Mouse (Mus musculus) liver, embryonic 14.5 days (tissue): ENCODE measurements around the gene Maml2. TPM values are rescaled to one million over a fixed set of nuclear protein-coding genes. Genes with fewer than 3 reads are reported as not detected.

Experiments used
- ATAC-seq: fragments of 200-750 bp; cut with Nextera tagmentation; 2 replicates; pipeline ENCODE4 v1.8.0; 2017; ENCODE audit warnings: moderate number of reproducible peaks, mild to moderate bottlenecking, moderate library complexity; ENCODE audit not compliant: insufficient read depth
- DNase-seq, 3 experiments: peaks; one replicate each; pipeline ENCODE4 v3.0.0-alpha.2; 2012 to 2013; ENCODE audit warnings: low read depth in 3 of 3, low spot score in 3 of 3
- H3K27ac ChIP-seq: fragments of 300-500 bp; sonication (generic); 2 replicates; pipeline ENCODE4 v1.5.1; 2014; ENCODE audit warnings: moderate library complexity, mild to moderate bottlenecking, control low read depth, inconsistent platforms
- H3K27me3 ChIP-seq: fragments of 300-500 bp; sonication (generic); 2 replicates; pipeline ENCODE4 v1.6.1; 2014; ENCODE audit warnings: mild to moderate bottlenecking, low read length, moderate library complexity; ENCODE audit not compliant: control insufficient read depth, insufficient read depth
- H3K36me3 ChIP-seq: fragments of 300-500 bp; sonication (generic); replicated peaks from 2 replicates; pipeline ENCODE4 v1.6.1; 2014; ENCODE audit warnings: low read depth; ENCODE audit not compliant: control insufficient read depth, insufficient read depth
- H3K4me1 ChIP-seq, 2 experiments: fragments of 200-500 bp in 1 of 2; fragments of 300-500 bp in 1 of 2; sonication (generic) in 1 of 2; replicated peaks; 2 replicates each; pipeline ENCODE4 v1.6.1; 2012 to 2014; ENCODE audit warnings: antibody characterized with exemption in 1 of 2, inconsistent platforms in 1 of 2, low read length in 1 of 2; ENCODE audit not compliant: control insufficient read depth in 2 of 2, insufficient read depth in 2 of 2
- H3K4me2 ChIP-seq: fragments of 300-500 bp; sonication (generic); 2 replicates; pipeline ENCODE4 v1.6.1; 2014; ENCODE audit warnings: low read depth, mild to moderate bottlenecking, control low read depth, moderate library complexity
- H3K4me3 ChIP-seq, 2 experiments: fragments of 200-500 bp in 1 of 2; fragments of 300-500 bp in 1 of 2; sonication (generic) in 1 of 2; 2 replicates each; pipeline ENCODE4 v1.5.1; 2012 to 2014; ENCODE audit warnings: low read depth in 2 of 2, low read length in 2 of 2, mild to moderate bottlenecking in 2 of 2, control low read depth in 1 of 2, inconsistent platforms in 1 of 2, moderate library complexity in 1 of 2; ENCODE audit not compliant: insufficient read depth in 1 of 2
- H3K9ac ChIP-seq: fragments of 300-500 bp; sonication (generic); replicated peaks from 2 replicates; pipeline ENCODE4 v1.6.1; 2014; ENCODE audit warnings: mild to moderate bottlenecking, control low read depth, moderate library complexity
- H3K9me3 ChIP-seq: fragments of 300-500 bp; sonication (generic); 2 replicates; pipeline ENCODE4 v1.6.1; 2016; ENCODE audit warnings: low read length, mixed read lengths; ENCODE audit not compliant: control insufficient read depth
- CTCF ChIP-seq: IDR thresholded peaks from 2 replicates; pipeline ENCODE4 v1.5.1; 2016; ENCODE audit warnings: antibody characterized with exemption, low read depth, control low read depth
- EP300 ChIP-seq: IDR thresholded peaks from 2 replicates; pipeline ENCODE4 v1.6.1; 2016; ENCODE audit warnings: antibody characterized with exemption, low read depth
- WGBS: fragments of 180-500 bp; shearing (Covaris S2); extraction: QIAGEN DNeasy Blood & Tissue Kit; methylation state at CpG from one replicate; pipeline ENCODE4 v1.1.7; 2014; ENCODE audit not compliant: insufficient replicate concordance; 5-methylcytosine and 5-hydroxymethylcytosine counted together
- polyA plus RNA-seq, 2 experiments: library from polyadenylated mRNA; depleted of rRNA in 1 of 2; stranded (reverse) in 1 of 2; unstranded in 1 of 2; fragments of >200 nt; fragmentation: Nextera tagmentation in 1 of 2; extraction: Ambion mirVana in 1 of 2; gene quantifications; 2 replicates each; pipeline versions ENCODE4 v1.2.1 to v1.2.3; 2012 to 2014

Maml2 gene
- polyA plus RNA-seq, 2 experiments, result 0.65 to 0.66 TPM

DNA sequence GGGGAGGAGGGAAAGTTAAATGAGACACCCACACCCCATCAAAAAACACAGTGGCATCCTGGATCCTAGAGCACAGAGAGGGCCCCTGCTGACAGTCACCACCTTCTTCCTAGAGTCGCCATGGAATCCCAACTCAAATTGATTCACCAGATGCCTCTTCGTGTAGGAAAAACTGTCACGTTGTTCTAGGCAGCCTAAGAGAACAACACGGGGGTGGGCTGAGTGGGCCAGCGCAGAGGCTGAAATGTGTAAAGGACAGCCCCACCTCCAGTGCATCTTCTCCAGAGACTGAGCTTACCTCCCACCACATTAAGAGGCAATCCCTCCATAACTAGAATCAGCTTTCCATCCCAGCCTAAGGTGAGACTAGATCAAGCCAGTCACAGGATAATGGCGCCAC, 160.0 kb downstream of the Maml2 start:
- 60% methylated on average over 6 of the region's 6 CpGs for WGBS
- DNase-seq (no peak), ATAC-seq (no peak)
- Histone ChIP-seq H3K9me3 (no peaks in the 10 kb centered on the region), H3K27me3 (no peaks in the 10 kb centered on the region), H3K27ac (no peak overlapping the region), H3K36me3 (no peaks in the 10 kb centered on the region), H3K4me1 (no peaks in the 10 kb centered on the region), H3K4me3 (no peak overlapping the region), H3K4me2 (no peak overlapping the region), H3K9ac (no peak overlapping the region)
- TF ChIP-seq EP300 (no peak), CTCF (no peak)

DNA sequence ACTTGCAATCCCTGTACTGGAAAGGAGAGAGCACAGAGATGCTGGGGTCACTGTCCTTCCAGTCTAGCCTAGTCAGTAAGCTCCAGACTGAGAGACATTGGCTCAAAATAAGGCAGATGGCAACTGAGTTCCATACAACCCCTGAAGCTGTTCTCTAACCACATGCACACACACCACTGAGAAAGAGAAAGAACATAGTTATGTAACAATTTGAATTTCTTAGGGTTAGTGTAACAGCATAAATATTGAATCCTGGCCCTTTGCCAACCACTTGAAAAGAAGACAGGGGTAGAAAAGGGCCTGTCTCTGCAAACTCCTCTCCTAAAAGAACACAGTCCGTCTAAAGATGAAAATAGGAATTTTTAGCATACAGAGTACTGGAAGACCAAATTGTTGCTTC, 161.6 kb downstream of the Maml2 start:
- no peak overlapping the region for H3K4me2 ChIP-seq
- DNase-seq, result no peak
- ATAC-seq, result no peak
- H3K27ac ChIP-seq, result no peak overlapping the region
- H3K4me1 ChIP-seq, result no peaks in the 10 kb centered on the region
- H3K27me3 ChIP-seq, result no peaks in the 10 kb centered on the region
- H3K36me3 ChIP-seq, result no peaks in the 10 kb centered on the region
- WGBS, result 58% methylated on average over 1 of the region's 1 CpGs
- H3K4me3 ChIP-seq, result no peak overlapping the region
- no peaks in the 10 kb centered on the region for H3K9me3 ChIP-seq
- TF ChIP-seq CTCF, result no peak
- TF ChIP-seq EP300, result no peak
- H3K9ac ChIP-seq, result no peak overlapping the region

DNA sequence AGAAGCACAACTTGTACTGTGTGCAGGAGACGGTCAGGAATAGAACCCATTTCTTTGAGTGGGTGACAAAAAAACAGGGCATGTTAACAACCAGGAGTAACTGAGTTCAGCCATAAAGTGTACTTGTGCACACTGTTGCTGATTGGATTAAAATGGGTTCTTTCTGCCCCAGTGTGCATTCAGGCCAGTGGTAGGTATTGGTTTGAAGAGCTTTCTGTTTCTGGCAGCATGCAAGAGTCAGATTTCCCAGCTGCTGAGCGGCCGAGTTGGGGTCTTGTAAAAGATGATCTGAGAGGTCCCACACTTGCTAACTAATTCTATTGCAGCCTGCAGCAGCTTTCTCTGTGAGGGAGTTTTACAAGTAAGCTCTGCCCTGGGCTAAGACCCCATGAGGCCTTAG, 162.3 kb downstream of the Maml2 start:
- H3K4me2 ChIP-seq, result no peak overlapping the region
- H3K27me3 ChIP-seq, result no peaks in the 10 kb centered on the region
- no peak for TF ChIP-seq EP300
- no peak for TF ChIP-seq CTCF
- DNase-seq (no peak), ATAC-seq (no peak)
- H3K4me3 ChIP-seq, result no peak overlapping the region
- H3K9ac ChIP-seq, result no peak overlapping the region
- no peak overlapping the region for H3K27ac ChIP-seq
- no peaks in the 10 kb centered on the region for H3K4me1 ChIP-seq
- 68% methylated on average over 3 of the region's 3 CpGs for WGBS
- no peaks in the 10 kb centered on the region for H3K9me3 ChIP-seq
- no peaks in the 10 kb centered on the region for H3K36me3 ChIP-seq

DNA sequence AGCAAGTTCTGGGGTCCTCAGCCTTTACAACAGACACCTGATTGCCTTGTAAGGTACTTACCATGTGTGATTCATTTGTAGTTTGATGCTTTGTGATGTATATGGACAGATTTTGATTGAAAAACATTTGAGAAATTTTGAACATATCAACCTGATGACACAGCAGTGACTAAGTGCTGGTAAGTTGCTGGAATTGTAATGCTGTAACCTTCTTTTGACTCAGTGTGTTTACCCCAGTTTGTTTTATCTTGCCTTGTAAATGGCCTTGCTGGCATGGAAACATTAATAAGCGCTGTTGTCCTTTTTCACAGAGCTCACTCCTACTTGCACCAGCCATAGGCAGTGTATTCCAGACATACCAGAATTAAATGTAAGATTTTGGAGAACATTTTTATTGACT, 163.2 kb downstream of the Maml2 start:
- no peak for DNase-seq

DNA sequence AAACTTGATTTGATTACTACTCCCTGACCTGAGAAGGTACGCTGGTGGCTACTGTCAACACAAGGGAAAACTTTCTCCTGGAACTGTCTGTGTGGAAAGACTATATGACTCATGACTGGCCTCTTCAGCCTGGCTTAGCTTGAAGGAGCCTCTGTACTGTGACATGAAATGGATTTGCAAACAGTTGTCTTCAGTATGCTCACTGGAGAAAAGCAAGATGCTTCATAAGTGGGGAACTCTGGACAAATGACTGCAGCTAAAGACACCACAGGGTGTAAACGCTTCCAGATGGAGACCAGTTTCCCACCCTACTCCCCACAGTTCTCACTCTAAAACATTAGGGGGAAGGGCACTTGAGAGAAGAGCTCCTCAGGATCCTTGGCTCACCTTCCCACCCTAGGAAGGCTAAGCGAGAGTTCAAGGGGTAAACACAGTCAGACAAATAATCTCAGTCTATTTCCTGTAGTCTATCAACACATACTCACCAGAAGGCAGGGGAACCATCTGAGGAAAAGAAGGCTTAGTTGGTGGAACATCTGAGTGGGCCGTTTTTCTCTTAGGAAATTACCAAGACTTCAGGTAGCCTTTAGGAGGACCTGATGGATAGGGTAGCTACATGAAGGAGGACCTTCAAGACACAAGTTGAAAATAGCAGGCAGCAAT, 167.7 kb downstream of the Maml2 start:
- Histone ChIP-seq H3K9me3 (no peaks in the 10 kb centered on the region), H3K9ac (no peak overlapping the region), H3K4me2 (no peak overlapping the region), H3K36me3 (no peaks in the 10 kb centered on the region), H3K27ac (no peak overlapping the region), H3K4me3 (no peak overlapping the region), H3K27me3 (no peaks in the 10 kb centered on the region), H3K4me1 (peaks cover 0 to 7% of the 10 kb centered on the region in 2 experiments; a peak in 2 of 4 replicates)
- no peak for DNase-seq
- no peak for ATAC-seq
- WGBS, result 47% methylated on average over 4 of the region's 4 CpGs
- TF ChIP-seq EP300, result no peak

More for the DNA sequence above, 163.2 kb downstream of the Maml2 start:
- Histone ChIP-seq H3K4me1 (no peaks in the 10 kb centered on the region), H3K27me3 (no peaks in the 10 kb centered on the region), H3K4me3 (no peak overlapping the region), H3K4me2 (no peak overlapping the region), H3K9ac (no peak overlapping the region), H3K9me3 (no peaks in the 10 kb centered on the region), H3K27ac (no peak overlapping the region), H3K36me3 (no peaks in the 10 kb centered on the region)
- TF ChIP-seq EP300 (no peak), CTCF (no peak)
- WGBS, result 79% methylated on average over 1 of the region's 1 CpGs
- no peak for ATAC-seq
